Mouse (Mus musculus) CH12.LX (cell line): Measurements from ENCODE around the gene Hps1. TPM values are rescaled to one million over a fixed set of nuclear protein-coding genes. Genes with fewer than 3 reads are reported as not detected.

Experiments
- DNase-seq: peaks from one replicate; pipeline ENCODE4 v3.0.0-alpha.2; 2013; ENCODE audit errors: extremely low read depth
- H3K27ac ChIP-seq: 2 replicates; pipeline ENCODE4 v1.5.1; 2012; ENCODE audit warnings: low read depth, mild to moderate bottlenecking, control low read depth, moderate library complexity; ENCODE audit not compliant: insufficient read depth
- H3K27me3 ChIP-seq: replicated peaks from 2 replicates; pipeline ENCODE3; 2012; ENCODE audit warnings: inconsistent platforms
- H3K36me3 ChIP-seq, 2 experiments: replicated peaks in 1 of 2; 2 replicates each; pipeline versions ENCODE3 to v1.6.1; 2012; ENCODE audit warnings: inconsistent platforms in 1 of 2, low read length in 1 of 2, mild to moderate bottlenecking in 1 of 2, mixed read lengths in 1 of 2, moderate library complexity in 1 of 2; ENCODE audit not compliant: control insufficient read depth in 1 of 2, insufficient read depth in 1 of 2
- H3K4me1 ChIP-seq, 2 experiments: 2 replicates each; pipeline ENCODE4 v1.6.1; 2012; ENCODE audit warnings: inconsistent platforms in 1 of 2, moderate library complexity in 1 of 2; ENCODE audit not compliant: insufficient read depth in 2 of 2, control insufficient read depth in 1 of 2
- H3K4me2 ChIP-seq: 2 replicates; pipeline ENCODE4 v1.6.1; 2012; ENCODE audit warnings: low read depth, mild to moderate bottlenecking, control low read depth; ENCODE audit not compliant: poor library complexity, insufficient read depth, severe bottlenecking
- H3K4me3 ChIP-seq, 3 experiments: fragments of 150-350 bp in 1 of 3; sonication (generic) in 1 of 3; replicated peaks in 1 of 3; 2 replicates each; pipeline versions ENCODE3 to v1.5.1; 2011 to 2012; ENCODE audit warnings: low read depth in 2 of 3, low read length in 2 of 3, mild to moderate bottlenecking in 2 of 3, moderate library complexity in 2 of 3, control low read depth in 1 of 3, improper control_type of control experiment in 1 of 3, inconsistent platforms in 1 of 3, mixed read lengths in 1 of 3; ENCODE audit not compliant: poor library complexity in 1 of 3
- H3K79me2 ChIP-seq: replicated peaks from 2 replicates; pipeline ENCODE4 v1.6.1; 2012; ENCODE audit warnings: mild to moderate bottlenecking, moderate library complexity; ENCODE audit not compliant: control insufficient read depth, poor library complexity, insufficient read depth, severe bottlenecking; ENCODE audit errors: extremely low read depth
- H3K9ac ChIP-seq: 2 replicates; pipeline ENCODE4 v1.6.1; 2012; ENCODE audit warnings: low read depth, mild to moderate bottlenecking, control low read depth, moderate library complexity; ENCODE audit not compliant: insufficient read depth
- H3K9me3 ChIP-seq: replicated peaks from 2 replicates; pipeline ENCODE3; 2012; ENCODE audit warnings: low read length, inconsistent platforms, mixed read lengths
- BHLHE40 ChIP-seq: IDR thresholded peaks from 2 replicates; pipeline ENCODE4 v1.6.1; 2011; ENCODE audit warnings: mild to moderate bottlenecking, low read depth, low read length, improper control_type of control experiment
- CHD2 ChIP-seq: IDR thresholded peaks from 2 replicates; pipeline ENCODE4 v1.6.1; 2011; ENCODE audit warnings: low read length, improper control_type of control experiment
- CTCF ChIP-seq, 2 experiments: IDR thresholded peaks in 1 of 2; conservative IDR thresholded peaks in 1 of 2; 2 replicates each; pipeline ENCODE4 v1.5.1; 2011 to 2012; ENCODE audit warnings: low read depth in 2 of 2, low read length in 2 of 2, improper control_type of control experiment in 1 of 2, inconsistent platforms in 1 of 2, mild to moderate bottlenecking in 1 of 2, moderate library complexity in 1 of 2
- E2F4 ChIP-seq: IDR thresholded peaks from 2 replicates; pipeline ENCODE4 v1.6.1; 2011; ENCODE audit warnings: low read depth, low read length, improper control_type of control experiment; ENCODE audit not compliant: insufficient replicate concordance
- ELF1 ChIP-seq: IDR thresholded peaks from 2 replicates; pipeline ENCODE4 v1.6.1; 2014; ENCODE audit warnings: low read depth, mild to moderate bottlenecking, inconsistent platforms, low read length, improper control_type of control experiment
- ETS1 ChIP-seq: conservative IDR thresholded peaks from 2 replicates; pipeline ENCODE4 v1.6.1; 2012; ENCODE audit warnings: low read depth, mild to moderate bottlenecking, inconsistent platforms, low read length, improper control_type of control experiment, moderate library complexity
- HCFC1 ChIP-seq: IDR thresholded peaks from 2 replicates; pipeline ENCODE4 v1.6.1; 2012; ENCODE audit warnings: low read depth, mild to moderate bottlenecking, inconsistent platforms, low read length, improper control_type of control experiment
- JUND ChIP-seq: conservative IDR thresholded peaks from 2 replicates; pipeline ENCODE4 v1.6.1; 2011; ENCODE audit warnings: low read depth, low read length, improper control_type of control experiment
- KAT2A ChIP-seq: IDR thresholded peaks from 2 replicates; pipeline ENCODE4 v1.6.1; 2012; ENCODE audit warnings: low read length, improper control_type of control experiment, inconsistent platforms; ENCODE audit not compliant: insufficient replicate concordance
- MAX ChIP-seq: IDR thresholded peaks from 2 replicates; pipeline ENCODE4 v1.6.1; 2011; ENCODE audit warnings: low read length, improper control_type of control experiment
- MAZ ChIP-seq: IDR thresholded peaks from 2 replicates; pipeline ENCODE4 v1.6.1; 2012; ENCODE audit warnings: low read depth, mild to moderate bottlenecking, inconsistent platforms, low read length, improper control_type of control experiment, moderate library complexity
- MEF2A ChIP-seq: IDR thresholded peaks from 2 replicates; pipeline ENCODE4 v1.6.1; 2014; ENCODE audit warnings: low read depth, mild to moderate bottlenecking, inconsistent platforms, low read length, improper control_type of control experiment, borderline replicate concordance
- MYC ChIP-seq: IDR thresholded peaks from 2 replicates; pipeline ENCODE4 v1.6.1; 2011; ENCODE audit warnings: low read depth, mild to moderate bottlenecking, improper control_type of control experiment, low read length
- NELFE ChIP-seq: IDR thresholded peaks from 2 replicates; pipeline ENCODE4 v1.6.1; 2011; ENCODE audit warnings: low read depth, low read length, improper control_type of control experiment
- PAX5 ChIP-seq: IDR thresholded peaks from 2 replicates; pipeline ENCODE4 v1.6.1; 2012; ENCODE audit warnings: low read length, inconsistent platforms, mixed read lengths
- POLR2A ChIP-seq: IDR thresholded peaks from 2 replicates; pipeline ENCODE4 v1.6.1; 2011; ENCODE audit warnings: low read depth, mild to moderate bottlenecking, improper control_type of control experiment, low read length
- POLR2AphosphoS2 ChIP-seq: IDR thresholded peaks from 2 replicates; pipeline ENCODE4 v1.6.1; 2011; ENCODE audit warnings: low read depth, low read length, improper control_type of control experiment
- RCOR1 ChIP-seq: conservative IDR thresholded peaks from 2 replicates; pipeline ENCODE4 v1.6.1; 2012; ENCODE audit warnings: low read depth, mild to moderate bottlenecking, inconsistent platforms, low read length, improper control_type of control experiment
- SMC3 ChIP-seq: IDR thresholded peaks from 2 replicates; pipeline ENCODE4 v1.6.1; 2011; ENCODE audit warnings: low read depth, low read length, improper control_type of control experiment
- TBP ChIP-seq: conservative IDR thresholded peaks from 2 replicates; pipeline ENCODE4 v1.6.1; 2011; ENCODE audit warnings: low read depth, low read length, improper control_type of control experiment
- TCF12 ChIP-seq: IDR thresholded peaks from 2 replicates; pipeline ENCODE4 v1.6.1; 2014; ENCODE audit warnings: low read depth, mild to moderate bottlenecking, inconsistent platforms, low read length, improper control_type of control experiment
- USF1 ChIP-seq: IDR thresholded peaks from 2 replicates; pipeline ENCODE4 v1.6.1; 2014; ENCODE audit warnings: low read depth, mild to moderate bottlenecking, inconsistent platforms, low read length, improper control_type of control experiment
- USF2 ChIP-seq: conservative IDR thresholded peaks from 2 replicates; pipeline ENCODE4 v1.6.1; 2011; ENCODE audit warnings: low read depth, low read length, improper control_type of control experiment
- ZC3H11A ChIP-seq: IDR thresholded peaks from 2 replicates; pipeline ENCODE4 v1.6.1; 2012; ENCODE audit warnings: low read depth, mild to moderate bottlenecking, inconsistent platforms, low read length, improper control_type of control experiment
- ZKSCAN1 ChIP-seq: IDR thresholded peaks from 2 replicates; pipeline ENCODE4 v1.6.1; 2012; ENCODE audit warnings: low read depth, inconsistent platforms, low read length, improper control_type of control experiment, borderline replicate concordance
- ZMIZ1 ChIP-seq: IDR thresholded peaks from 2 replicates; pipeline ENCODE4 v1.6.1; 2012; ENCODE audit warnings: low read depth, mild to moderate bottlenecking, inconsistent platforms, low read length, improper control_type of control experiment
- ZNF384 ChIP-seq: IDR thresholded peaks from 2 replicates; pipeline ENCODE4 v1.6.1; 2012; ENCODE audit warnings: low read depth, low read length, improper control_type of control experiment, inconsistent platforms
- dilution Hi-C: fragments of 300-500 bp; cut with MboI; formaldehyde crosslinking; loops from 2 replicates; pipeline ENCODE4 v1.14.3; 2020; ENCODE audit warnings: low sequenced_read_pairs; ENCODE audit not compliant: extremely low pct_unique_long_range_greater_than_20kb, extremely low pct_ligation_motif_present
- in situ Hi-C: fragments of 300-500 bp; cut with MboI; formaldehyde crosslinking; loops from 3 replicates; pipeline ENCODE4 v1.14.3; 2019; ENCODE audit warnings: low sequenced_read_pairs, low pct_ligation_motif_present, low pct_unique_long_range_greater_than_20kb, mixed read lengths
- polyA plus RNA-seq: library from polyadenylated mRNA; unstranded; fragments of >175 nt; gene quantifications from 2 replicates; pipeline ENCODE4 v1.2.1, GENCODE M21; 2012; ENCODE audit warnings: low read depth; ENCODE audit not compliant: insufficient read length
- total RNA-seq, 2 experiments: library from RNA; depleted of rRNA; stranded (reverse); fragments of 300-350 nt in 1 of 2; fragments of >200 nt in 1 of 2; gene quantifications; 2 replicates each; pipeline ENCODE4 v1.2.3; 2012 to 2014

Hps1 gene
- total and polyA plus RNA-seq, 3 experiments: 17.7 to 29.7 (median 21.4) TPM

- Histone ChIP-seq H3K36me3 (no peaks in the 10 kb centered on the region), H3K4me2 (no peak overlapping the region), H3K27me3 (peaks cover 26% of the 10 kb centered on the region), H3K79me2 (no peaks in the 10 kb centered on the region), H3K4me1 (no peaks in the 10 kb centered on the region), H3K27ac (no peak overlapping the region), H3K9me3 (no peaks in the 10 kb centered on the region), H3K4me3 (no peak overlapping the region), H3K9ac (no peak overlapping the region)
- dilution Hi-C loops: no loop called here
- DNase-seq: no peak
- in situ Hi-C loops: no loop called here
- TF ChIP-seq SMC3 (no peak), USF1 (no peak), ELF1 (no peak), ZC3H11A (no peak), HCFC1 (no peak), POLR2AphosphoS2 (no peak), POLR2A (no peak), JUND (no peak), ZKSCAN1 (no peak), ZMIZ1 (no peak), TBP (no peak), RCOR1 (no peak), E2F4 (no peak)
Observed at GRCm38 (mm10) chr19:42716507-42716906, 63.3 kb downstream of the Hps1 start.

- in situ Hi-C loops: no loop called here
- H3K9me3 ChIP-seq: no peaks in the 10 kb centered on the region
- no peak for DNase-seq
- no peak overlapping the region for H3K27ac ChIP-seq
- TF ChIP-seq ZNF384: no peak
- no peak for TF ChIP-seq HCFC1
- TF ChIP-seq BHLHE40: no peak
- TF ChIP-seq MEF2A: no peak
- TF ChIP-seq KAT2A: no peak
- no peak for TF ChIP-seq ZMIZ1
- TF ChIP-seq MYC: no peak
- TF ChIP-seq POLR2A: no peak
- no peak for TF ChIP-seq POLR2AphosphoS2
- TF ChIP-seq ZC3H11A: no peak
- TF ChIP-seq CHD2: no peak
- no peak for TF ChIP-seq NELFE
- TF ChIP-seq USF2: no peak
- no peak for TF ChIP-seq ETS1
- no peak for TF ChIP-seq CTCF (conservative IDR thresholded peaks at IDR 0.05 in 1 of 2, IDR thresholded peaks at IDR 0.05 in 1 of 2; ENCODE audit: low read depth in 2 of 2, low read length in 2 of 2)
- TF ChIP-seq MAX: no peak
- no peak for TF ChIP-seq MAZ
- no peak for TF ChIP-seq PAX5
- no peak for TF ChIP-seq TCF12
- TF ChIP-seq, all 38 proteins: peak for 0
- no peaks in the 10 kb centered on the region for H3K79me2 ChIP-seq
- H3K9ac ChIP-seq: no peak overlapping the region
- peaks cover 16% of the 10 kb centered on the region for H3K27me3 ChIP-seq
- H3K4me2 ChIP-seq: no peak overlapping the region
- no peaks in the 10 kb centered on the region for H3K4me1 ChIP-seq
- H3K36me3 ChIP-seq: no peaks in the 10 kb centered on the region
- dilution Hi-C loops: no loop called here
- no peak overlapping the region for H3K4me3 ChIP-seq
Observed at GRCm38 (mm10) chr19:42713770-42714169, 66.0 kb downstream of the Hps1 start.
